Mouse (Mus musculus): ENCODE data around the gene Nras.
A peak's percentile ranks its signal among the peaks of the same experiment; 100 is the strongest.

Gene Nras

GRCm38 (mm10) chr3:103098662-103099061, 40.6 kb downstream of the Nras start:
- DNase-seq (ENCODE audit: low spot score in 2 of 2): peak; percentile 8

- DNase-seq (ENCODE audit: low spot score in 2 of 2): no peak
Measured at GRCm38 (mm10) chr3:103099667-103100066, 41.6 kb downstream of the Nras start.

- DNase-seq (ENCODE audit: low spot score in 2 of 2): no peak
Measured at GRCm38 (mm10) chr3:103100735-103101134, 42.6 kb downstream of the Nras start.

- DNase-seq (ENCODE audit: low spot score in 2 of 2): no peak
Measured at GRCm38 (mm10) chr3:103101194-103101593, 43.1 kb downstream of the Nras start.

- DNase-seq (ENCODE audit: low spot score in 2 of 2): peak in 1 of 2 experiments; percentile 15
Measured at GRCm38 (mm10) chr3:103101909-103102308, 43.8 kb downstream of the Nras start.

- peak; percentile 86 to 88 for DNase-seq (ENCODE audit: low spot score in 2 of 2)
Measured at GRCm38 (mm10) chr3:103102454-103103390, 44.6 kb downstream of the Nras start, which contains the start of gene Dennd2c. Dennd2c (plus strand) TSS chr3:103102604.

- no peak for DNase-seq (ENCODE audit: low spot score in 2 of 2)
Measured at GRCm38 (mm10) chr3:103107565-103108240, 49.6 kb downstream of the Nras start.

GRCm38 (mm10) chr3:103112216-103112615, 54.1 kb downstream of the Nras start:
- no peak for DNase-seq (ENCODE audit: low spot score in 2 of 2)

Data from spleen, postnatal 36 days (tissue).